Mouse (Mus musculus) intestine, embryonic 14.5 days (tissue): Measurements from ENCODE around the gene Usp19. TPM values are rescaled to one million over a fixed set of nuclear protein-coding genes. Genes with fewer than 3 reads are reported as not detected.
A peak's percentile ranks its signal among the peaks of the same experiment; 100 is the strongest.

Experiments
- ATAC-seq: fragments of 200-750 bp; cut with Nextera tagmentation; replicated peaks from 2 replicates; pipeline ENCODE4 v1.8.0; 2017; ENCODE audit warnings: low read depth, moderate number of reproducible peaks, moderate TSS enrichment, moderate library complexity; ENCODE audit not compliant: low FRiP score, low TSS enrichment
- DNase-seq: peaks from one replicate; pipeline ENCODE4 v3.0.0-alpha.2; 2018; ENCODE audit warnings: low spot score
- H3K27ac ChIP-seq: fragments of 300-500 bp; sonication (generic); 2 replicates; pipeline ENCODE4 v1.5.1; 2014; ENCODE audit warnings: low read depth, mild to moderate bottlenecking, control low read depth
- H3K27me3 ChIP-seq: fragments of 300-500 bp; sonication (generic); replicated peaks from 2 replicates; pipeline ENCODE4 v1.6.1; 2014; ENCODE audit warnings: low read length, control low read depth; ENCODE audit not compliant: control insufficient read depth, insufficient read depth
- H3K36me3 ChIP-seq: fragments of 300-500 bp; sonication (generic); 2 replicates; pipeline ENCODE4 v1.6.1; 2014; ENCODE audit warnings: low read length, control low read depth; ENCODE audit not compliant: control insufficient read depth, insufficient read depth
- H3K4me1 ChIP-seq: fragments of 300-500 bp; sonication (generic); replicated peaks from 2 replicates; pipeline ENCODE4 v1.6.1; 2014; ENCODE audit warnings: low read length, control low read depth, mixed read lengths; ENCODE audit not compliant: control insufficient read depth, insufficient read depth
- H3K4me2 ChIP-seq: fragments of 300-500 bp; sonication (generic); 2 replicates; pipeline ENCODE4 v1.6.1; 2014; ENCODE audit warnings: low read length
- H3K4me3 ChIP-seq: fragments of 300-500 bp; sonication (generic); 2 replicates; pipeline ENCODE4 v1.5.1; 2014; ENCODE audit warnings: low read depth, low read length, control low read depth, mixed read lengths
- H3K9ac ChIP-seq: fragments of 300-500 bp; sonication (generic); 2 replicates; pipeline ENCODE4 v1.6.1; 2014; ENCODE audit warnings: mild to moderate bottlenecking, low read length
- H3K9me3 ChIP-seq: fragments of 300-500 bp; sonication (generic); 2 replicates; pipeline ENCODE4 v1.6.1; 2016; ENCODE audit warnings: low read length, control low read depth; ENCODE audit not compliant: control insufficient read depth
- WGBS: fragments of 180-500 bp; shearing (Covaris S2); extraction: QIAGEN DNeasy Blood & Tissue Kit; methylation state at CpG from one replicate; pipeline ENCODE4 v1.1.7; 2014; 5-methylcytosine and 5-hydroxymethylcytosine counted together
- polyA plus RNA-seq: library from polyadenylated mRNA; unstranded; fragments of >200 nt; fragmentation: Nextera tagmentation; extraction: Ambion mirVana; gene quantifications from 2 replicates; pipeline ENCODE4 v1.2.1, GENCODE M21; 2014

The Usp19 gene
- 51.6 and 53.5 TPM in 2 replicates for polyA plus RNA-seq

DNA sequence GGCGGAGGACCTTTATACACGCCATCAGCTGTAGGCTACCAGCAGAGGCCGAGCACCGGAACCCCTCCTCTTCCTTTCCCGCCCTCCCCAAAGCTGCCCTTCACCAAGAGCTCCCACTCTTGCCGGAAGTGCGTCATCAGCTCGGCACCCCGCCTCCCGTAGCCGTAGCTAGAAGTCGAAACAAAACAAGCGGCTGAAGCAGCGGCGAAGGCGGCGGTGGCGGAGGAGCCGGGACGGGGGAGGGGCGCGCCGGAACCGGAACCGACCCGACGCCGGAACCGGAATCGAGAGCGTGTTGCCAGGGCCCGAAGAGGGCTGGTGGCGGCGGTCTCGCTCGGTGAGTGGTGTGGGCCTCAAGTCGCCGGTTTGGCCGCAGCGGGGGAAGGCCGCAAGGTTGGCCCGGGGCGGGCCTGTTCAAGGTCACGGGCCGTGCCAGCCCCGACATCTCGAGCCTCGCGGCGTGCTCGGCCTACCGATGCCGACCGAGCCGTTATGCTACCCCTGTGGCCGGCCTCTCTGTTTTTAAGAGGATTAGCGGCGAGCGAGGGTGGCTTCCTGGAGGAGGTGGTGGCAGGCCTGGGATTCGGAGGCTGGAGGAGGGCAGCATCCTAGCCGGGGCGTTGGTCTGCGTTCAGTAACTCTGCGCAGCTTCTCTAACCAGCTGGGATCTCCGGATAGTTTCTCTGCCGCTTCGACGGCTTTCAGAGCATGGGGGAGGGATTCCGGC is at the start of gene Usp19:
Gene Usp19, plus strand, starts transcription at position 44 of the 727 bp plus-strand sequence.
- Histone ChIP-seq H3K27ac (peak within 1 kb of the TSS; percentile 97), H3K4me1 (peaks cover 9% of the 10 kb centered on the region), H3K4me3 (peak within 1 kb of the TSS; percentile 91), H3K27me3 (no peaks in the 10 kb centered on the region), H3K36me3 (peaks cover 78% of the 10 kb centered on the region), H3K9me3 (no peaks in the 10 kb centered on the region), H3K4me2 (peak within 1 kb of the TSS; percentile 93), H3K9ac (peak within 1 kb of the TSS; percentile 98)
- DNase-seq (peak; percentile 96), ATAC-seq (peak; percentile 94)
- WGBS: under 1% methylated on average over 68 of the region's 69 CpGs

DNA sequence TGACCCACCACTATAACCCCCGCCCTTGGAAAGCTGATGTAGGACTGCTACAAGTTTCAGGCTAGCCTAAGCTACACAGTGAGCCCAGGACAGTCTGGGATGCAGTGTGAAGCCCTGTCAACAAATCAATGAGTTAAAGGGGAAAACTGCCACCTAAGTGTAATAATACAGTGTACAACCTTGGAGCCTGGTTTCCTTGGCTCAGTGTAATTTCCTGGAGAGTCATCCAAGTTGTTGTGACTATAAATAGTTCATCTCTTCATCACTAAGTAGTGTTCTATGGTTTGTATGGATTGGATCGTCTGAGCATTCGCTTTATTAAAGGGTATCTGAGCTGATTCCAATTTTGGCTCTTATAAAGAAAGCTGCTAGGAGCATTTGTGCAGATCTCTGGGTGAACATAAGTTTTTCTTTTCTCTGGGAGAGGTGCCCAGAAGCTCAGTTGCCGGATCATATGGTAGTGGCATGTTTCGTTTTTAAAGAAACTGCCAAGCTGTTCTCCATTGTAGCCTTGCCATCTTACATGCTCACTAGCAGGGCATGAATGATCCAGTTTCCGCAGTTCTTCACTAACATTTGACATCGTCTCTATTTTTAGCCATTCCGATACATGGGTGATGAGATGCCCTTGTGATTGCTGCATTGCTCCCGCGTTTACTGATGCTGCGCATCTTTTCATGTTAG is 49.0 kb upstream of the Usp19 start:
- no peak for ATAC-seq
- 89% methylated on average over 11 of the region's 11 CpGs for WGBS
- H3K4me1 ChIP-seq: no peaks in the 10 kb centered on the region
- no peaks in the 10 kb centered on the region for H3K36me3 ChIP-seq
- H3K27ac ChIP-seq: no peak overlapping the region
- no peak overlapping the region for H3K4me2 ChIP-seq
- no peaks in the 10 kb centered on the region for H3K9me3 ChIP-seq
- H3K4me3 ChIP-seq: no peak overlapping the region
- H3K27me3 ChIP-seq: no peaks in the 10 kb centered on the region
- no peak overlapping the region for H3K9ac ChIP-seq
- DNase-seq: no peak

DNA sequence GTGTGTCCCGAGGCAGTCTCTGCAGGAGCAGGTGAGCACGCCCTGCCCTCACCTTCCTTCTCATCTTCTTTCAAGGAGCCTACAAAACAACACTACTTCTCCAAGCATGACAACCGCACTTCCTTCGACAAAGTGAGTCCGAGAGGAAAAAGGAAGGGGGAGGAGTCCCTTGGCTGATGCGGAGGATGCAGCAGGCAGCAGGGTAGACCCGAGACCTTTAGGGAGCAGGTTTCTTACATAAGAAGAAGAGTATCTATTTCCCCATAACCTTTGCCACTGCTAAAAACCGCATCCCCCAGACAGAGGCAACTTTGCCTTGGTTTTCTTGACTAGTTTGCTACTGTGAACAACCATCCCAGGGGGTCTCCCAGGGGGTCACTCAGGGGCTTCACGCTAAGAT is 45.3 kb upstream of the Usp19 start:
- Histone ChIP-seq H3K36me3 (peaks cover 12% of the 10 kb centered on the region), H3K9me3 (no peaks in the 10 kb centered on the region), H3K4me2 (no peak overlapping the region), H3K9ac (no peak overlapping the region), H3K27me3 (no peaks in the 10 kb centered on the region), H3K4me3 (no peak overlapping the region), H3K27ac (no peak overlapping the region), H3K4me1 (peaks cover 10% of the 10 kb centered on the region)
- 60% methylated on average over 9 of the region's 9 CpGs for WGBS
- ATAC-seq (no peak), DNase-seq (no peak)

DNA sequence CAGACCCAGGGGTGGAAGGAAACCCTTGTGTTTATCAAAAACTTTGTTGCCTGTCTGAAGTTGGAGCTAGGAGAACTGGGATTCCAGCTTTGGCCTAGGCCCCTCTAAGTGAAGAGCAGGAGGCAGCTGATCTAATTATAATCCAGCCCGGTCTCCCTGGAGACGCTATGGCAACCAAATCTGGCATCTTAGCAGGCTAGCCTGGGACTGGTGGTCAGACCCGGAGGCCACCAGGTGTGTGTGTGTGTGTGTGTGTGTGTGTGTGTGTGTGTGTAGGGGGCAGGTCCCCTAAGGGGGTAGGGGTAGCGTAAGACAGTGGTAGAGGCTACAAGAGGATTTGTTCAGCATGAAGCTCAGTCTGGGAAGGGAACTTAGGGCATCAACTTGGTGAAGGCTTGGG is 40.5 kb upstream of the Usp19 start:
- Histone ChIP-seq H3K27me3 (no peaks in the 10 kb centered on the region), H3K4me1 (peaks cover 34% of the 10 kb centered on the region), H3K36me3 (peaks cover 12% of the 10 kb centered on the region), H3K4me3 (peak overlapping the region; percentile 59), H3K9me3 (no peaks in the 10 kb centered on the region), H3K4me2 (peak overlapping the region; percentile 89), H3K27ac (peak overlapping the region; percentile 71; the same call in 1 of the 2 replicates), H3K9ac (no peak overlapping the region)
- whole genome bisulfite sequencing: 52% methylated on average over 4 of the region's 4 CpGs
- DNase-seq: peak; percentile 66
- 0 out of 2 replicates have a peak, but pooled peaks have one; percentile 2 for ATAC-seq

DNA sequence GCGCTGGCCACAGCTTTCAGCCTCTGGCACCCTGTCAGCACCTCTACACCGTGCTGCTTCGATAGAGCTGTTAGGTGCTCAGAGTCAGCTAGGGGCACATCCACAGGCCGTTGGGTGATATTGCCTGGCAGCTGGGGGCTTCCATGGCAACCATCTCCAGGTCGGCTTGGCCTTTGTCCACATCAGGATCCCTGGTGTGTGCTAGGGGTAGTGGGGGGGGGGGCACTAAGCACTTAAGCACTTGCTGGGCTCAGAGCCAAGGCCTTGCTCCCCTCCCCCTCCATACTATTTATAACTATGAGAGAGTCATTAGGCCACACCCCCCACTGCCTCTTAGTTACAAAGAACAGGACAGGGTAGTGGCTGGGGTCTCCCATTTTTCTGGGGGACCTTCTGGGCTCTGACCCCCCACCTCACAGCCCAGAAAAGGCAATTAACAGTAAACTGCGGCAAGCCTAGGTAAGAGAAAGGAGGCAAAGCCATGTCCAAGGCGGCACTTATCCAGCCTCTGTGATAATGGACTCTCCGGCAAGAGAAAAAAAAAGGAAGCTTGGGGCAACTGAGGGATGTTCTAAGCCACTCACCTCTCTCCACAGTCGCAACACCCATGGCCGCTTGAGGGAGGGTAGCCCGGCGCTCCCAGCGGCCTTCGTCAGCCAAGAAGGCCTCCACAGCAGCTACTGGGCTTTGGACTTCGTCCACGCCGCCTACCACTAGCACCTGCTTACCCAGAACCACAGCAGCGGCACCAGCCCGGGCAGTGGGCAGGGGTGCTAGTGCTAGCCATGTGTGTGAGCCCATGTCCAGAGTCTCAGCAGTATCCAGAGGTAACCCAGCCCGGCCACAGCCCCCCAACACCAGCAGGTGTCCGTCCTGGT is 39.9 kb upstream of the Usp19 start:
- H3K27ac ChIP-seq: peak overlapping the region; percentile 71
- peak; percentile 45 for ATAC-seq
- H3K36me3 ChIP-seq: peaks cover 12% of the 10 kb centered on the region
- 57% methylated on average over 21 of the region's 21 CpGs for whole genome bisulfite sequencing
- no peaks in the 10 kb centered on the region for H3K9me3 ChIP-seq
- H3K27me3 ChIP-seq: no peaks in the 10 kb centered on the region
- H3K9ac ChIP-seq: peak overlapping the region; percentile 60
- DNase-seq: peak; percentile 78
- peak overlapping the region; percentile 59 for H3K4me3 ChIP-seq
- H3K4me2 ChIP-seq: peak overlapping the region; percentile 89
- peaks cover 34% of the 10 kb centered on the region for H3K4me1 ChIP-seq

DNA sequence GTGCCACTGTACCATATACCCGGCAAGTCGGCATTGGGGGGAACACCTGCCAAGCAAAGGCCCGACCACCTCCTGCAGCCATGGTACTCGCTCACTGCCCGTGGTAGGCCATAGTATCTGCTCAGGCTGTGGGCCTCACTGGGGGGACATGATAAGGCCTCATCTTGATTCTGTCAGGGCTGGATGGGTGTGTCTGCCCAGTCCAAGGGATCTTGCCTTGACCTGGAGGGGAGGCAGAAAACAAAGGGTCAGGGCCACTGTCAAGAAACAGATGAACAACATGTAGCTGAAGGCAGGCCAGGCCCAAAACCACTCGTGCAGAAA is 39.3 kb upstream of the Usp19 start:
- H3K27ac ChIP-seq: peak overlapping the region; percentile 71
- no peak for DNase-seq
- ATAC-seq: no peak
- H3K9me3 ChIP-seq: no peaks in the 10 kb centered on the region
- H3K4me2 ChIP-seq: peak overlapping the region; percentile 89
- peak overlapping the region; percentile 60 for H3K9ac ChIP-seq
- peak overlapping the region; percentile 59 for H3K4me3 ChIP-seq
- WGBS: 88% methylated on average over 6 of the region's 6 CpGs
- peaks cover 34% of the 10 kb centered on the region for H3K4me1 ChIP-seq
- no peaks in the 10 kb centered on the region for H3K27me3 ChIP-seq
- H3K36me3 ChIP-seq: peaks cover 12% of the 10 kb centered on the region

DNA sequence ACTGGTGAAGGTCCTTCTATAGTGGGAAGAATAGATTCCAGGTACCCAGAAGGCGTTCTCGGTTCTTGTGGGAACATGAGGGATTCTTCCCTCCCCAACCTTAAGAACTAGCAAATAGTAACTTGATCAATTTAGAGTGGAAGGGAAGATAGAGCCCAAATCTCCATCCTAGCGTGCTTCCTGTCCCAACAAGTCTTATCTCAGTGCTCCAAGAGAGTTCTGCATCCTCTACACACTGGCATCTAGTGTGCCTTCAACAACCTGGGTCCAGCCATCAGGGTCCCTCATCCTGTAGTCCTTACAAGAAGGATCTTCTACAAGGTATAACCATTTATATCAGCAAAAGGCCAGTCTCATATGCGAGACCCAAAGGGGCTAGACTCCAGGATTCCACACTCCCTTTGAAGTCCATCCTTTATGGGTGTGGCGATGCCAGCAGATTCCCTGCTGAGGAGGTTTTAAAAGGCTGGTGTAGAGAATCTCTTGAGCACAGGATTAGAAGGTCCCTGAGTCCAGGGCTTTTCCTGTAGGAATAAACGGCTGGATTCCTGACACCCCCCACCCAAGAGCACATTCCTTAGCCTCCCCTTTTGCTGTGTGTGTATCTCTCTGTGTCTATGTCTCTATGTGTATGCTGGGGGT is 38.8 kb upstream of the Usp19 start:
- H3K4me2 ChIP-seq: peak overlapping the region; percentile 89
- peak overlapping the region; percentile 60 for H3K9ac ChIP-seq
- peak overlapping the region; percentile 59 for H3K4me3 ChIP-seq
- H3K4me1 ChIP-seq: peaks cover 34% of the 10 kb centered on the region
- 46% methylated on average over 6 of the region's 6 CpGs for WGBS
- H3K27ac ChIP-seq: peak overlapping the region; percentile 92
- DNase-seq (peak; percentile 59), ATAC-seq (no peak)
- peaks cover 12% of the 10 kb centered on the region for H3K36me3 ChIP-seq
- no peaks in the 10 kb centered on the region for H3K27me3 ChIP-seq
- no peaks in the 10 kb centered on the region for H3K9me3 ChIP-seq

DNA sequence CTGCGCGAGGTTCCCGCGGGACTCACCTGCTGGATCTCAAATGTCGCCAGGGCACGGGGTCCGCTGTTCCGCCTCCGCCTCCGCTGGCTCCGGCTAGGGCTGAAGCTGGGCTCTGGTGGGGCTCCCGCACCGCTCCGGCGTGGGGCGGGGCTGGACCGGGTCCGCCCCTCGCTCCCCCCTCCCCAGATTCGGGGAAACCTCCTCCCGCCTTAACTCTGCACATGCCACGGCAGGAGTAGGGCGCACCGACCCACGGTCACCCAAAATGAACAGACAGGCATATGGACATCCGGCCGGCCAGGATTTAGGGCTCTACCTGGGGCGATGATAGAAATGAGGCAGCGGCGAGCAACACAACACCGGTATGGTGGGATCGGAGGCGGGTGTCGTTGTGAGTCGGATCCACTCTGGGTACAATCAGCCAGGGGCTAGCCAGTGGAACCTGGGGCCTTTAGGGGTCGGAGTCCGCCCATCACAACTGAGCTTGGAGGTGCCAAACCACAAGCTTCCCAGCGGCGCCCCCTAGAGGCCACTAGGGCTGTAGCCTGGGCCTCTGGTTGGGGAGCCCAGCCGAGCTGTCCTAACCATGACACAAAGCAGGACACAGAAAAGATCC is 38.0 kb upstream of the Usp19 start:
- peaks cover 12% of the 10 kb centered on the region for H3K36me3 ChIP-seq
- no peaks in the 10 kb centered on the region for H3K27me3 ChIP-seq
- peak; percentile 98 for DNase-seq
- peak overlapping the region; percentile 59 for H3K4me3 ChIP-seq
- ATAC-seq: peak; percentile 87
- peak overlapping the region; percentile 89 for H3K4me2 ChIP-seq
- under 1% methylated on average over 40 of the region's 40 CpGs for WGBS
- H3K9me3 ChIP-seq: no peaks in the 10 kb centered on the region
- peak overlapping the region; percentile 60 for H3K9ac ChIP-seq
- peaks cover 34% of the 10 kb centered on the region for H3K4me1 ChIP-seq
- peak overlapping the region; percentile 92 for H3K27ac ChIP-seq
